In the genomic region with DNA sequence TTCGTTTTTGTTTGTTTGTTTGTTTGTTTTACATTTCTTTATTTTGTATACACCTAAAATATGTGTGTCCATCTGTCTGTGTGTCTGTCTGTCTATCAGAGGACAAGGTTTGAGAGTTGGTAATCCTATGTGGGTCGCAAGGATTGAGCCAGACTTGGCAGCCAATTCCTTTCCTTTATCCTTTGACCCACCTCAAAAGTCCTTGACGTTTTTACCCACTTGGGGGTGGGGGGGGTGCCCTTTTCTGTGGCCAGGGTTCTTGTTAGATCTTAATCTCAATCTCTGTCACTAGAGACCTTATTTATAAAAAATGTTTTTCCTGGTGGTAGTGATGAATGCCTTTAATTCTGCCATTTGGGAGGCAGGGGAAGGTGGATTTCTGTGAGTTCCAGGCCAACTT, we compare ENCODE assay signal across 13 mouse cellular contexts. TPM values are rescaled to one million over a fixed set of nuclear protein-coding genes. Genes with fewer than 3 reads are reported as not detected.
DNase-seq lines count a peak whose midpoint lies in the region; ATAC-seq lines count a peak whose summit lies in the region.
"Had no signal": no experiment of that assay in that cellular context is flagged by ENCODE, and none has a peak within 500 bp of the region (broad histone marks: within the 10 kb centered on the region; RNA-seq: fewer than 3 reads in every experiment).

No protein-coding gene starts in this region.

- H3K9ac ChIP-seq in kidney, embryonic 14.5 days (ENCODE audit: low read depth, low read length): no peak overlapping the region
- no peak overlapping the region for H3K9ac ChIP-seq in forebrain, embryonic 16.5 days (replicated peaks; ENCODE audit: low read depth, low read length)
- H3K9ac ChIP-seq in midbrain, embryonic 16.5 days (ENCODE audit: low read depth, low read length): peak overlapping the region; percentile 90; the same call in 1 of the 2 replicates
- H3K9ac ChIP-seq: stomach, embryonic 15.5 days had no signal

- peak; percentile 29 to 51 for DNase-seq in adrenal gland, adult (ENCODE audit: inconsistent age in 2 of 2, low spot score in 1 of 2)
- no peak for DNase-seq in adrenal gland, postnatal 10 days
- DNase-seq in kidney, postnatal 36 days: no peak
- no peak for DNase-seq in right cerebral cortex, postnatal 4 days
- DNase-seq: adrenal gland, postnatal 25 days; gastrocnemius, adult 2 months; kidney, adult 11 months; right cerebral cortex, postnatal 25 days had no signal

- H3K36me3 ChIP-seq in kidney, embryonic 14.5 days (ENCODE audit: control insufficient read depth, insufficient read depth, low read length): no peaks in the 10 kb centered on the region
- H3K36me3 ChIP-seq in forebrain, embryonic 16.5 days (ENCODE audit: control insufficient read depth, insufficient read depth): no peaks in the 10 kb centered on the region
- H3K36me3 ChIP-seq in midbrain, embryonic 16.5 days (ENCODE audit: control insufficient read depth, insufficient read depth, low read length): no peaks in the 10 kb centered on the region
- H3K36me3 ChIP-seq: stomach, embryonic 15.5 days had no signal

- WGBS in kidney, embryonic 14.5 days: 37% methylated on average over 3 of the region's 3 CpGs
- 36% methylated on average over 3 of the region's 3 CpGs for WGBS in forebrain, embryonic 16.5 days
- WGBS in midbrain, embryonic 16.5 days: 36% methylated on average over 3 of the region's 3 CpGs

- ATAC-seq in kidney, embryonic 14.5 days (ENCODE audit: low FRiP score, low TSS enrichment): no peak
- ATAC-seq in forebrain, embryonic 16.5 days: no peak
- no peak for ATAC-seq in midbrain, embryonic 16.5 days
- no peak for ATAC-seq in frontal cortex, adult (ENCODE audit: low TSS enrichment)

- peaks cover 3% of the 10 kb centered on the region; the same call in 1 of the 2 replicates for H3K4me1 ChIP-seq in kidney, embryonic 14.5 days (ENCODE audit: control insufficient read depth, insufficient read depth, low read length)
- H3K4me1 ChIP-seq in forebrain, embryonic 16.5 days (replicated peaks; ENCODE audit: control insufficient read depth, insufficient read depth, low read length): peaks cover 9% of the 10 kb centered on the region
- H3K4me1 ChIP-seq in midbrain, embryonic 16.5 days (ENCODE audit: control insufficient read depth, insufficient read depth, low read length): peaks cover 14% of the 10 kb centered on the region
- H3K4me1 ChIP-seq: stomach, embryonic 15.5 days had no signal

- H3K27me3 ChIP-seq in kidney, embryonic 14.5 days (ENCODE audit: control insufficient read depth, insufficient read depth, low read length): no peaks in the 10 kb centered on the region
- no peaks in the 10 kb centered on the region for H3K27me3 ChIP-seq in forebrain, embryonic 16.5 days (replicated peaks; ENCODE audit: control insufficient read depth, insufficient read depth, low read length)
- H3K27me3 ChIP-seq in midbrain, embryonic 16.5 days (ENCODE audit: control insufficient read depth, insufficient read depth, low read depth, low read length): no peaks in the 10 kb centered on the region
- H3K27me3 ChIP-seq: stomach, embryonic 15.5 days had no signal

- peak overlapping the region; percentile 48 for H3K4me2 ChIP-seq in kidney, embryonic 14.5 days (replicated peaks; ENCODE audit: low read depth, low read length)
- H3K4me2 ChIP-seq in forebrain, embryonic 16.5 days (ENCODE audit: low read length): peak overlapping the region; percentile 55
- peak overlapping the region; percentile 66 for H3K4me2 ChIP-seq in midbrain, embryonic 16.5 days (ENCODE audit: low read length)

- no peak overlapping the region for H3K27ac ChIP-seq in kidney, embryonic 14.5 days (ENCODE audit: low read depth, low read length)
- no peak overlapping the region for H3K27ac ChIP-seq in forebrain, embryonic 16.5 days (ENCODE audit: low read length)
- no peak overlapping the region for H3K27ac ChIP-seq in midbrain, embryonic 16.5 days (ENCODE audit: low read length)

- H3K9me3 ChIP-seq in kidney, embryonic 14.5 days (ENCODE audit: control insufficient read depth, low read length): no peaks in the 10 kb centered on the region
- no peaks in the 10 kb centered on the region for H3K9me3 ChIP-seq in forebrain, embryonic 16.5 days (ENCODE audit: control insufficient read depth, low read length)
- H3K9me3 ChIP-seq in midbrain, embryonic 16.5 days (replicated peaks; ENCODE audit: control insufficient read depth, low read length, poor library complexity, severe bottlenecking): no peaks in the 10 kb centered on the region
- H3K9me3 ChIP-seq: stomach, embryonic 15.5 days had no signal

- H3K4me3 ChIP-seq in kidney, embryonic 14.5 days (ENCODE audit: low read length): no peak overlapping the region
- no peak overlapping the region for H3K4me3 ChIP-seq in forebrain, embryonic 16.5 days (replicated peaks; ENCODE audit: low read length)
- no peak overlapping the region; the same call in 1 of the 2 replicates for H3K4me3 ChIP-seq in midbrain, embryonic 16.5 days (ENCODE audit: low read depth, low read length)

RNA-seq across cellular contexts. Expression of a gene that starts 0.8 kb away (rescaled TPM):
- total RNA-seq in adrenal gland, postnatal 10 days (2021): 10 to 100 TPM; 48.9 to 56.5 TPM
- polyA plus RNA-seq in kidney, embryonic 14.5 days (2014; fragmentation: Nextera tagmentation; extraction: Ambion mirVana): 11.9 and 13.5 TPM in 2 replicates
- polyA plus RNA-seq in forebrain, embryonic 16.5 days (2015; fragmentation: Nextera tagmentation; extraction: Ambion mirVana): 13.2 and 15.0 TPM in 2 replicates
- 7.9 and 9.3 TPM in 2 replicates for polyA plus RNA-seq in midbrain, embryonic 16.5 days (2015; fragmentation: Nextera tagmentation; extraction: Ambion mirVana)

Comparison
In these comparisons a context has a peak if more than half of its experiments do, and no peak if none do; other contexts are left out.
1. DNase-seq: peak in adrenal gland, adult (2 of 2); none in adrenal gland, postnatal 10 days (single experiment), kidney, postnatal 36 days (0 of 2) and right cerebral cortex, postnatal 4 days (single experiment).
2. Peak in every context shown above with its lines, with median percentiles within 50 percentile points of each other: H3K4me2 ChIP-seq.